Mouse (Mus musculus) megakaryocyte, embryonic 14.5 days (primary cell): ENCODE data around the gene Spg21.

Experiments used
- FLI1 ChIP-seq: IDR thresholded peaks from 2 replicates; pipeline ENCODE4 v1.6.1; 2012; ENCODE audit warnings: low read length, inconsistent platforms, mixed read lengths
- GATA1 ChIP-seq: IDR thresholded peaks from 3 replicates; pipeline ENCODE4 v1.6.1; 2012; ENCODE audit warnings: mixed read lengths, low read length, inconsistent platforms, borderline replicate concordance

DNA sequence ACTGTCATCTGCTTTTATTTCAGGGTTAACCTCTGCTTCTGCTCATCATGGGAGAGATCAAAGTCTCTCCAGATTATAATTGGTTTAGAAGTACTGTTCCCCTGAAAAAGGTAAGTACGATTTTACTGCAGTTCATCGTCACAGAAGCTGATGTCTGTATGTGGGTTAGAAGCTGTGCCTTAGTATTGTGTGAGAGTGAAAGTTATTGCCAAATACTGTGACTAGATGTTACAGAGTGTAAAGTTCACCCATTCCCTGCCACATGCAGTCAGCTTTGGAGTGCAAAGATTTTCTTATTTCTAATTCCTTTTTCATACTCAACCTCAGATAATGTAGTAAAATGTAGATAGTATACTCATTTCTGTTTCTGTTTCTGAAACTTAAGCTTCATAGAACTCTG lies 4.5 kb downstream of the Spg21 start:
- TF ChIP-seq GATA1 (no peak), FLI1 (no peak)
